Mouse (Mus musculus): ENCODE measurements at regions not wholly inside any gene's neighbourhood (a gene's known extent, or its start where the extent isn't known, plus 50 kb on each side); places are given as distances from the start of the nearest gene placed in this dataset.

- TF ChIP-seq POLR2A (IDR thresholded peaks at IDR 0.05; ENCODE audit: low read depth, low read length) = no peak
- no peak for TF ChIP-seq CTCF (IDR thresholded peaks at IDR 0.05; ENCODE audit: extremely low read depth, insufficient read depth, insufficient read length, insufficient replicate concordance)
Observed at GRCm38 (mm10) chr1:57298557-57298956, 78.9 kb upstream of the 1700066M21Rik start.

Measured in spleen, adult 2 months (tissue).